Mouse (Mus musculus) midbrain, embryonic 12.5 days (tissue): ENCODE measurements around the gene Ppm1e. TPM values are rescaled to one million over a fixed set of nuclear protein-coding genes. Genes with fewer than 3 reads are reported as not detected.

Experiments
- ATAC-seq: fragments of 200-750 bp; cut with Nextera tagmentation; 2 replicates; pipeline ENCODE4 v1.8.0; 2017; ENCODE audit warnings: low read depth, moderate TSS enrichment, moderate library complexity; ENCODE audit not compliant: low FRiP score
- H3K27ac ChIP-seq: fragments of 300-500 bp; sonication (generic); replicated peaks from 2 replicates; pipeline ENCODE4 v1.5.1; 2016; ENCODE audit warnings: mild to moderate bottlenecking
- H3K27me3 ChIP-seq: fragments of 300-500 bp; sonication (generic); 2 replicates; pipeline ENCODE4 v1.6.1; 2016; ENCODE audit warnings: mild to moderate bottlenecking
- H3K36me3 ChIP-seq: fragments of 300-500 bp; sonication (generic); 2 replicates; pipeline ENCODE4 v1.6.1; 2016
- H3K4me1 ChIP-seq: fragments of 300-500 bp; sonication (generic); 2 replicates; pipeline ENCODE4 v1.6.1; 2016
- H3K4me2 ChIP-seq: fragments of 300-500 bp; sonication (generic); replicated peaks from 2 replicates; pipeline ENCODE4 v1.6.1; 2016; ENCODE audit warnings: mild to moderate bottlenecking, moderate library complexity
- H3K4me3 ChIP-seq: fragments of 300-500 bp; sonication (generic); 2 replicates; pipeline ENCODE4 v1.5.1; 2016; ENCODE audit warnings: mild to moderate bottlenecking
- H3K9ac ChIP-seq: fragments of 300-500 bp; sonication (generic); replicated peaks from 2 replicates; pipeline ENCODE4 v1.6.1; 2016; ENCODE audit warnings: mild to moderate bottlenecking, moderate library complexity
- H3K9me3 ChIP-seq: fragments of 300-500 bp; sonication (generic); 2 replicates; pipeline ENCODE4 v1.6.1; 2016; ENCODE audit warnings: mild to moderate bottlenecking
- WGBS: fragments of 180-500 bp; shearing (Covaris S2); methylation state at CpG from one replicate; pipeline ENCODE4 v1.1.7; 2016; 5-methylcytosine and 5-hydroxymethylcytosine counted together
- polyA plus RNA-seq: library from polyadenylated mRNA; unstranded; fragments of >200 nt; fragmentation: Nextera tagmentation; extraction: Ambion mirVana; gene quantifications from 2 replicates; pipeline ENCODE4 v1.2.1, GENCODE M21; 2016

Ppm1e gene
- polyA plus RNA-seq, 1 experiment from 2014 or later, result 19.4 TPM

- H3K4me3 ChIP-seq, result no peak overlapping the region
- H3K4me1 ChIP-seq, result peaks cover 8% of the 10 kb centered on the region
- peaks cover 5% of the 10 kb centered on the region; the same call in 1 of the 2 replicates for H3K36me3 ChIP-seq
- no peak overlapping the region for H3K4me2 ChIP-seq
- no peak overlapping the region for H3K9ac ChIP-seq
- H3K9me3 ChIP-seq, result no peaks in the 10 kb centered on the region
- no peaks in the 10 kb centered on the region for H3K27me3 ChIP-seq
- no peak overlapping the region for H3K27ac ChIP-seq
- no peak for ATAC-seq
- 79% methylated on average over 4 of the region's 4 CpGs for WGBS
These were observed 112.6 kb downstream of the Ppm1e start for GRCm38 (mm10) chr11:87246107-87246651.

GRCm38 (mm10) chr11:87245171-87245840, 113.5 kb downstream of the Ppm1e start:
- Histone ChIP-seq H3K36me3 (peaks cover 13% of the 10 kb centered on the region; the same call in 1 of the 2 replicates), H3K27me3 (no peaks in the 10 kb centered on the region), H3K27ac (no peak overlapping the region), H3K4me3 (no peak overlapping the region), H3K4me1 (peaks cover 5% of the 10 kb centered on the region; the same call in 1 of the 2 replicates), H3K9ac (no peak overlapping the region), H3K4me2 (no peak overlapping the region), H3K9me3 (no peaks in the 10 kb centered on the region)
- 93% methylated on average over 9 of the region's 9 CpGs for WGBS
- no peak for ATAC-seq

GRCm38 (mm10) chr11:87241256-87241655, 117.6 kb downstream of the Ppm1e start:
- WGBS, result 81% methylated on average over 7 of the region's 7 CpGs
- no peak for ATAC-seq
- no peaks in the 10 kb centered on the region; the same call in 1 of the 2 replicates for H3K4me1 ChIP-seq

GRCm38 (mm10) chr11:87240833-87241215, 118.0 kb downstream of the Ppm1e start:
- Histone ChIP-seq H3K4me2 (no peak overlapping the region), H3K9me3 (no peaks in the 10 kb centered on the region), H3K27ac (no peak overlapping the region), H3K27me3 (no peaks in the 10 kb centered on the region), H3K4me3 (no peak overlapping the region), H3K36me3 (peaks cover 30% of the 10 kb centered on the region), H3K9ac (no peak overlapping the region), H3K4me1 (no peaks in the 10 kb centered on the region; the same call in 1 of the 2 replicates)
- no peak for ATAC-seq
- 90% methylated on average over 4 of the region's 4 CpGs for WGBS

More at GRCm38 (mm10) chr11:87241256-87241655, 117.6 kb downstream of the Ppm1e start:
- no peak overlapping the region for H3K4me2 ChIP-seq
- no peak overlapping the region for H3K27ac ChIP-seq
- no peak overlapping the region for H3K9ac ChIP-seq
- no peaks in the 10 kb centered on the region for H3K27me3 ChIP-seq
- no peaks in the 10 kb centered on the region for H3K9me3 ChIP-seq
- H3K4me3 ChIP-seq, result no peak overlapping the region
- peaks cover 28% of the 10 kb centered on the region for H3K36me3 ChIP-seq

GRCm38 (mm10) chr11:87240141-87240832, 118.5 kb downstream of the Ppm1e start:
- H3K9ac ChIP-seq, result no peak overlapping the region
- no peaks in the 10 kb centered on the region for H3K9me3 ChIP-seq
- 89% methylated on average over 15 of the region's 15 CpGs for WGBS
- H3K36me3 ChIP-seq, result peaks cover 31% of the 10 kb centered on the region
- no peak for ATAC-seq
- H3K27ac ChIP-seq, result no peak overlapping the region
- H3K4me3 ChIP-seq, result no peak overlapping the region
- no peaks in the 10 kb centered on the region for H3K27me3 ChIP-seq
- no peaks in the 10 kb centered on the region; the same call in 1 of the 2 replicates for H3K4me1 ChIP-seq
- no peak overlapping the region for H3K4me2 ChIP-seq

GRCm38 (mm10) chr11:87238891-87239530, 119.8 kb downstream of the Ppm1e start:
- H3K9me3 ChIP-seq, result no peaks in the 10 kb centered on the region
- no peak overlapping the region for H3K9ac ChIP-seq
- no peaks in the 10 kb centered on the region; the same call in 1 of the 2 replicates for H3K4me1 ChIP-seq
- H3K36me3 ChIP-seq, result peaks cover 40% of the 10 kb centered on the region
- no peak overlapping the region for H3K4me2 ChIP-seq
- 94% methylated on average over 7 of the region's 7 CpGs for WGBS
- ATAC-seq, result no peak
- H3K27ac ChIP-seq, result no peak overlapping the region
- H3K4me3 ChIP-seq, result no peak overlapping the region
- H3K27me3 ChIP-seq, result no peaks in the 10 kb centered on the region

GRCm38 (mm10) chr11:87235486-87235872, 123.3 kb downstream of the Ppm1e start:
- Histone ChIP-seq H3K4me2 (no peak overlapping the region), H3K36me3 (peaks cover 48% of the 10 kb centered on the region), H3K9ac (no peak overlapping the region), H3K4me3 (no peak overlapping the region), H3K27me3 (no peaks in the 10 kb centered on the region), H3K9me3 (no peaks in the 10 kb centered on the region), H3K4me1 (no peaks in the 10 kb centered on the region), H3K27ac (no peak overlapping the region)
- ATAC-seq, result no peak
- 88% methylated on average over 5 of the region's 5 CpGs for WGBS

GRCm38 (mm10) chr11:87234743-87235485, 123.9 kb downstream of the Ppm1e start:
- H3K4me1 ChIP-seq, result no peaks in the 10 kb centered on the region
- H3K9ac ChIP-seq, result no peak overlapping the region
- WGBS, result 91% methylated on average over 12 of the region's 12 CpGs
- H3K9me3 ChIP-seq, result no peaks in the 10 kb centered on the region
- no peaks in the 10 kb centered on the region for H3K27me3 ChIP-seq
- peaks cover 46% of the 10 kb centered on the region for H3K36me3 ChIP-seq
- ATAC-seq, result no peak
- no peak overlapping the region for H3K27ac ChIP-seq
- no peak overlapping the region for H3K4me3 ChIP-seq
- H3K4me2 ChIP-seq, result no peak overlapping the region

GRCm38 (mm10) chr11:87233377-87233776, 125.4 kb downstream of the Ppm1e start:
- H3K36me3 ChIP-seq, result peaks cover 41% of the 10 kb centered on the region

GRCm38 (mm10) chr11:87227056-87227455, 131.8 kb downstream of the Ppm1e start:
- H3K9ac ChIP-seq, result no peak overlapping the region
- H3K4me1 ChIP-seq, result no peaks in the 10 kb centered on the region
- H3K4me3 ChIP-seq, result no peak overlapping the region
- H3K36me3 ChIP-seq, result peaks cover 40% of the 10 kb centered on the region
- 81% methylated on average over 5 of the region's 5 CpGs for WGBS
- ATAC-seq, result no peak
- no peak overlapping the region for H3K27ac ChIP-seq
- H3K4me2 ChIP-seq, result no peak overlapping the region
- H3K27me3 ChIP-seq, result no peaks in the 10 kb centered on the region
- no peaks in the 10 kb centered on the region for H3K9me3 ChIP-seq

More at GRCm38 (mm10) chr11:87233377-87233776, 125.4 kb downstream of the Ppm1e start:
- ATAC-seq, result no peak
- 86% methylated on average over 5 of the region's 5 CpGs for WGBS
- H3K4me2 ChIP-seq, result no peak overlapping the region
- no peaks in the 10 kb centered on the region for H3K27me3 ChIP-seq
- H3K4me3 ChIP-seq, result no peak overlapping the region
- H3K9ac ChIP-seq, result no peak overlapping the region
- no peak overlapping the region for H3K27ac ChIP-seq
- no peaks in the 10 kb centered on the region for H3K9me3 ChIP-seq
- no peaks in the 10 kb centered on the region for H3K4me1 ChIP-seq

GRCm38 (mm10) chr11:87222686-87223085, 136.1 kb downstream of the Ppm1e start:
- no peak overlapping the region for H3K4me2 ChIP-seq
- H3K27ac ChIP-seq, result no peak overlapping the region
- H3K27me3 ChIP-seq, result no peaks in the 10 kb centered on the region
- no peak for ATAC-seq
- 92% methylated on average over 3 of the region's 3 CpGs for WGBS
- no peak overlapping the region for H3K4me3 ChIP-seq
- H3K4me1 ChIP-seq, result no peaks in the 10 kb centered on the region
- H3K9me3 ChIP-seq, result no peaks in the 10 kb centered on the region
- H3K36me3 ChIP-seq, result peaks cover 50% of the 10 kb centered on the region
- H3K9ac ChIP-seq, result no peak overlapping the region
